In the genomic region with DNA sequence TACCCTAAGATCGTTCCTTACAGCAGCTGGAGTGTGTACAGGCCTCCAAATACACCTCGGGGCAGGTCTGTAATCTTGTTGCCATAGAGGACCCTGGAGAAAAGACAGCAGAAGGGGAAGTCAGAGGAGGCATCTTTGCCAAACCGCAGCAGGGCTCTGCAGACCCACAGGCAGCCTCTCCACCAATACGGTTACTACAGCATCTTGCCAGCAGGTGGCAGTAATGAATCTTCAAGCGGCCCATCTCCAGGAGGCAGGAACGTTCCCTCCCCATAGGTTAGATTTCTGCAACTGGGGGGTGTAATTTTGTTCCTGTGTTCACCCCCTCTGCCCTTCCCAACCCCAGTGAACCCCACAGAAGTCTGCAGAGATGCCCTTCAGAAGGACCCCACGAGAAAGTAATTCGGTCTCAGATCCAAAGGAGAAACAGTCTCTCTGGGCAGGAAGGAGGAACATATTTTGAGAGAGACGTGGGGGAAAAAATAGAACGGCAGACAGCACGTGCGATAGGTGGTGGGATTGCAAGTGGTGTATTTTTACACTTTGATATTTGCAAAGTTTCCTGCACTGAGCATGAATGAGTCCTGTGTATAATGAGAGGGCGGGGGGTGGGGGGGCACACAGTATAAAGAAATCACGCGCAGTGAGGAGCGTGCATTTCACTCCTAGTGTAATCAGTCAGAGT, we compare ENCODE assay signal across 9 mouse cellular contexts.
A peak's percentile ranks its signal among the peaks of the same experiment; 100 is the strongest.
DNase-seq lines count a peak whose midpoint lies in the region; ATAC-seq and TF ChIP-seq lines count a peak whose summit lies in the region.
"Had no signal": no experiment of that assay in that cellular context is flagged by ENCODE, and none has a peak within 500 bp of the region (broad histone marks: within the 10 kb centered on the region; RNA-seq: fewer than 3 reads in every experiment).

No protein-coding gene starts in this region.

- H3K27me3 ChIP-seq in ES-Bruce4 (ENCODE audit: control insufficient read depth, insufficient read depth, low read length, poor library complexity, severe bottlenecking) = no peaks in the 10 kb centered on the region
- peaks cover 20% of the 10 kb centered on the region for H3K27me3 ChIP-seq in embryonic facial prominence, embryonic 13.5 days

- peak; percentile 84 for TF ChIP-seq CTCF in ES-Bruce4 (IDR thresholded peaks at IDR 0.05; ENCODE audit: low read depth, low read length)

- H3K4me2 ChIP-seq in embryonic facial prominence, embryonic 13.5 days = peak overlapping the region; percentile 33
- H3K4me2 ChIP-seq: liver, embryonic 15.5 days had no signal

- no peak overlapping the region for H3K27ac ChIP-seq in ES-Bruce4 (ENCODE audit: insufficient read depth, low read length)
- no peak overlapping the region for H3K27ac ChIP-seq in embryonic facial prominence, embryonic 13.5 days
- H3K27ac ChIP-seq: liver, embryonic 15.5 days had no signal

- H3K9ac ChIP-seq in ES-Bruce4 (ENCODE audit: low read depth, poor library complexity, severe bottlenecking) = no peak overlapping the region
- H3K9ac ChIP-seq in embryonic facial prominence, embryonic 13.5 days = no peak overlapping the region
- H3K9ac ChIP-seq: liver, embryonic 15.5 days had no signal

- TF ChIP-seq EP300 in ES-Bruce4 (IDR thresholded peaks at IDR 0.05; ENCODE audit: insufficient read depth, low read depth, low read length) = no peak

- peak; percentile 65 for DNase-seq in adrenal gland, postnatal 25 days
- DNase-seq in heart, adult 9 months (ENCODE audit: low spot score in 2 of 2) = peak; percentile 27 to 47
- DNase-seq in layer of hippocampus, adult 8-10 months (ENCODE audit: low spot score in 2 of 2) = peak; percentile 59 to 84
- DNase-seq in lung, postnatal 4 days = peak; percentile 47 to 81
- peak; percentile 78 for DNase-seq in right cerebral cortex, postnatal 25 days
- DNase-seq in yolk sac, embryonic 10.5 days (ENCODE audit: low spot score) = peak; percentile 25

- WGBS in embryonic facial prominence, embryonic 13.5 days = 40% methylated on average over 16 of the region's 16 CpGs

- ATAC-seq in embryonic facial prominence, embryonic 13.5 days (ENCODE audit: insufficient number of reproducible peaks, insufficient read depth, low FRiP score, low TSS enrichment, low read depth) = no peak

- H3K9me3 ChIP-seq in ES-Bruce4 (replicated peaks; ENCODE audit: control insufficient read depth, insufficient read depth, low read length, poor library complexity, severe bottlenecking) = no peaks in the 10 kb centered on the region
- H3K9me3 ChIP-seq in embryonic facial prominence, embryonic 13.5 days = no peaks in the 10 kb centered on the region
- H3K9me3 ChIP-seq: liver, embryonic 15.5 days had no signal

- H3K4me1 ChIP-seq in ES-Bruce4 (ENCODE audit: control insufficient read depth, insufficient read depth, low read length) = peaks cover 2% of the 10 kb centered on the region
- H3K4me1 ChIP-seq in embryonic facial prominence, embryonic 13.5 days = 0 out of 2 replicates have a peak, but pooled peaks cover 2% of the 10 kb centered on the region
- H3K4me1 ChIP-seq: liver, embryonic 15.5 days had no signal

- H3K4me3 ChIP-seq in ES-Bruce4 (ENCODE audit: low read depth, low read length) = no peak overlapping the region
- no peak overlapping the region for H3K4me3 ChIP-seq in embryonic facial prominence, embryonic 13.5 days
- H3K4me3 ChIP-seq: liver, embryonic 15.5 days had no signal

- no peak for TF ChIP-seq POLR2A in ES-Bruce4 (IDR thresholded peaks at IDR 0.05; ENCODE audit: insufficient read depth, low read length)

- H3K36me3 ChIP-seq in ES-Bruce4 (ENCODE audit: control insufficient read depth, insufficient read depth, low read length, poor library complexity, severe bottlenecking) = no peaks in the 10 kb centered on the region
- H3K36me3 ChIP-seq in embryonic facial prominence, embryonic 13.5 days = no peaks in the 10 kb centered on the region
- H3K36me3 ChIP-seq: liver, embryonic 15.5 days had no signal

Comparison
In these comparisons a context has a peak if more than half of its experiments do, and no peak if none do; other contexts are left out.
1. DNase-seq: peak in every context shown above with its lines; median percentile 78 in right cerebral cortex, postnatal 25 days; 72 in layer of hippocampus, adult 8-10 months; 65 in adrenal gland, postnatal 25 days; 64 in lung, postnatal 4 days; 37 in heart, adult 9 months; 25 in yolk sac, embryonic 10.5 days.